Mouse (Mus musculus) liver, postnatal 0 days (tissue): ENCODE results near the gene Cyp1b1. TPM values are rescaled to one million over a fixed set of nuclear protein-coding genes. Genes with fewer than 3 reads are reported as not detected.

Source experiments
- ATAC-seq: fragments of 200-750 bp; cut with Nextera tagmentation; 2 replicates; pipeline ENCODE4 v1.8.0; 2017; ENCODE audit warnings: mild to moderate bottlenecking, moderate library complexity
- DNase-seq: peaks from one replicate; pipeline ENCODE4 v3.0.0-alpha.2; 2016
- H3K27ac ChIP-seq: fragments of 300-500 bp; sonication (generic); 2 replicates; pipeline ENCODE4 v1.5.1; 2014; ENCODE audit warnings: antibody characterized with exemption, moderate library complexity, mild to moderate bottlenecking, low read depth
- H3K27me3 ChIP-seq: fragments of 300-500 bp; sonication (generic); 2 replicates; pipeline ENCODE4 v1.6.1; 2014; ENCODE audit warnings: low read length, control low read depth, mixed read lengths; ENCODE audit not compliant: insufficient read depth
- H3K36me3 ChIP-seq: fragments of 300-500 bp; sonication (generic); replicated peaks from 2 replicates; pipeline ENCODE4 v1.6.1; 2014; ENCODE audit warnings: mild to moderate bottlenecking, control low read depth, low read length, moderate library complexity, mixed read lengths; ENCODE audit not compliant: insufficient read depth
- H3K4me1 ChIP-seq: fragments of 300-500 bp; sonication (generic); 2 replicates; pipeline ENCODE4 v1.6.1; 2014; ENCODE audit warnings: antibody characterized with exemption, mild to moderate bottlenecking, control low read depth; ENCODE audit not compliant: insufficient read depth
- H3K4me2 ChIP-seq: fragments of 300-500 bp; sonication (generic); 2 replicates; pipeline ENCODE4 v1.6.1; 2014; ENCODE audit warnings: low read depth, mild to moderate bottlenecking, low read length, moderate library complexity, mixed read lengths
- H3K4me3 ChIP-seq: fragments of 300-500 bp; sonication (generic); 2 replicates; pipeline ENCODE4 v1.5.1; 2014; ENCODE audit warnings: low read depth, low read length
- H3K9ac ChIP-seq: fragments of 300-500 bp; sonication (generic); replicated peaks from 2 replicates; pipeline ENCODE4 v1.6.1; 2014; ENCODE audit warnings: mild to moderate bottlenecking, moderate library complexity
- H3K9me3 ChIP-seq: fragments of 300-500 bp; sonication (generic); 2 replicates; pipeline ENCODE4 v1.6.1; 2016; ENCODE audit warnings: mild to moderate bottlenecking, control low read depth, low read length, mixed read lengths
- CTCF ChIP-seq: sonication (generic); IDR thresholded peaks from 2 replicates; pipeline ENCODE4 v1.5.1; 2016; ENCODE audit warnings: antibody characterized with exemption, low read depth
- EP300 ChIP-seq: IDR thresholded peaks from 2 replicates; pipeline ENCODE4 v1.6.1; 2016; ENCODE audit warnings: antibody characterized with exemption, low read depth, mild to moderate bottlenecking
- WGBS: fragments of 180-500 bp; shearing (Covaris S2); extraction: QIAGEN DNeasy Blood & Tissue Kit; methylation state at CpG from one replicate; pipeline ENCODE4 v1.1.7; 2014; ENCODE audit not compliant: insufficient replicate concordance; 5-methylcytosine and 5-hydroxymethylcytosine counted together
- polyA plus RNA-seq: library from polyadenylated mRNA; unstranded; fragments of >200 nt; fragmentation: Nextera tagmentation; extraction: Ambion mirVana; gene quantifications from 2 replicates; pipeline ENCODE4 v1.2.1, GENCODE M21; 2015

The Cyp1b1 gene
- polyA plus RNA-seq = 0.14 and 0.20 TPM in 2 replicates

DNA sequence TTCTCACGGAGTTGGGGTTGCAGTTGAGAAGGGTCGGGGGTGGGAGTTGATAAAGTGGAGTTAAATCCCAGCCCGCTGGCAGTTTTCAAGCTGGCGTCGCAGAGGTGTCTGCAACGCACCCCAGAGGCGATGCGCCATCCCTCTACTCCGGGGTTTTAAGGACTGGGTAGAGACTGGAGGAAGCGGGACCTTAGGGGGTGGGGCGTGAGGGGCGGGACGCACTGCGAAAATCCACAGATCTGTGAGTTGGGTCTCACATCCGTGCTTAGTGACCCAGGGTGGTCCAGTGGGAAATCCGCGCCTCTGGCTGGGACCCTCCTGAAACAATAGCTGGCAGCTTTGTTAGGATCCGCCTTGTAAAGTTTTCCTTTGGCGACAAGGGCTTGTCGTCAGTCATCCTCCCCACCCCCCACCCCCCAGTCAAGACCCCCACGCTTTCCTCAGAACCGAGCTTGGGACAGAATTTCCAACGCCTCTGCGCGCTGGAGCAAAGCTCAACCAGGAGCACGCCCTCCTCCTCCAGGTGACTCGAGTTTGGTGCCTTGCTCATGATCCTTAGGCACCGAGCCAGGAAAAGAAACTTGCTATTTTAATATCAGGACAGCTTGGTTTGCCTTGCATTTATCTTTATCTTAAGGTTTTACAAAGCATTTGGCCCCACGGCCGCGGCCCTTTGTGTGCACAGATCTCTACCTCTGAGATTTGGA lies at the start of gene Cyp1b1:
Gene Cyp1b1 (minus strand): TSS at position 131 of the 707 bp plus-strand sequence.
- H3K36me3 ChIP-seq = no peaks in the 10 kb centered on the region
- H3K9me3 ChIP-seq = no peaks in the 10 kb centered on the region
- H3K4me1 ChIP-seq = peaks cover 13% of the 10 kb centered on the region
- WGBS = 1% methylated on average over 31 of the region's 31 CpGs
- no peak within 1 kb of the TSS for H3K27ac ChIP-seq
- DNase-seq = no peak
- peaks cover 72% of the 10 kb centered on the region for H3K27me3 ChIP-seq
- no peak for ATAC-seq
- H3K4me3 ChIP-seq = peak within 1 kb of the TSS; percentile 35
- no peak for TF ChIP-seq CTCF
- TF ChIP-seq EP300 = no peak
- H3K4me2 ChIP-seq = peak within 1 kb of the TSS; percentile 70
- no peak within 1 kb of the TSS for H3K9ac ChIP-seq

DNA sequence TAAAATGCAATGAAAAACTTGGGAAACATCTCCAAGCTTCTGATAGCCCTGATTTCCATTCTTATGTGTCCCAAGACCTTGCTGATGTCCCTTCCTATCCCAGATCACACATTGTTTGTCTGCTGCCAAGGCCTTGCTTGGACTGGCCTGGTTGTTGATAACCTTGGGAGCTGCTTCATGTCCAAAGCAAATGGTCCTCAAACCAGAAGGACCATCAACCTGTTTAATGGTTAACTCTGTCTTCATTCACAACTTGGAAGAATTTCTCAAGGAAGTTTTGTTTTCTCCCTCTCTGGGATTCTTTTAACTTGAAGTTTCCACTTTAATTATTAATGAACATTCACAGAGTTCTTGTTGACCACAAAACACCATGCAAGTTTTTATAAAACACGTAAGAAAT lies 47.0 kb upstream of the Cyp1b1 start:
- DNase-seq = no peak
- no peaks in the 10 kb centered on the region for H3K9me3 ChIP-seq
- no peak overlapping the region for H3K27ac ChIP-seq
- no peaks in the 10 kb centered on the region for H3K36me3 ChIP-seq
- no peak overlapping the region for H3K4me3 ChIP-seq
- H3K9ac ChIP-seq = no peak overlapping the region
- ATAC-seq = no peak
- no peak overlapping the region for H3K4me2 ChIP-seq
- TF ChIP-seq CTCF (no peak), EP300 (no peak)
- no peaks in the 10 kb centered on the region for H3K27me3 ChIP-seq
- 67% methylated on average over 1 of the region's 1 CpGs for WGBS
- H3K4me1 ChIP-seq = no peaks in the 10 kb centered on the region

DNA sequence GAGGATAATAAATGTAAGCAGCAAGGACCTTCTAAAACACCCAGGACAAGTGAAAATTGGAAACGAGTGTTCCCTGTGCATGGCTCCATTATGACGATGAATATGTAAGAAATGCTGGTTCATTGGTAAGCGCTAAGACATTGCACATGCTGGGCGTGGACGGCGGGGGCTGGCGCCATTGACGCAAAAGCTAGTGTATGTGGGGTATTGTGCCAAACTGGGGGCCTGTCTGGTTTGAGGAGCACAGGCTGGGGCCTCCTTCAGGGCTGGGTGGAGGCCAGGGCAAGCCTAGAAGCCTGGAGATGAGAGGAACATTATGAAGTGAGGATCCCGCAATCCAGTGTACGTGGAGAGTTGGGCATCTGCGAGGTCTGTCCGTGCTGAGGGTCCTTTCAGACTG lies 39.0 kb upstream of the Cyp1b1 start:
- Histone ChIP-seq H3K4me1 (no peaks in the 10 kb centered on the region), H3K4me2 (no peak overlapping the region), H3K9me3 (no peaks in the 10 kb centered on the region), H3K27ac (no peak overlapping the region), H3K36me3 (no peaks in the 10 kb centered on the region), H3K9ac (no peak overlapping the region), H3K4me3 (no peak overlapping the region), H3K27me3 (no peaks in the 10 kb centered on the region)
- WGBS = 90% methylated on average over 12 of the region's 12 CpGs
- TF ChIP-seq CTCF (no peak), EP300 (no peak)
- ATAC-seq (no peak), DNase-seq (no peak)

DNA sequence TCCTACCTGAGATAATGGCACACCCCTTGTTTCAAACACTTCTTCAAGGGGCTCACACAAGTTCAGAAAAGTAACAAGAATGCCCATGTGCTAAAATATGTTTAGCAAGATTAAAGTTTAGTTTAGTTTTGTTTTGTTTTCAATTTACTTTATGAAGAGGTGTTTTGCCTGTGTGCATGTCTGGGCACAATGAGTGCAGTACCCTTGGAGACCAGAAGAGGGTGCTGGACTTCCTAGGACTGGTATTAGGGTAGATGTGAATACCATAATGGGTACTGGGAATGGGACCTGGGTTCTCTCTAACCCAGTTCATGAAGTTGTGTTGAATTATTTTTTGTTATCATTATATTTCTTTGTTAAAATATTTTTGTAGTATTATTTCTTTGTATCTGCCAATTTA lies 38.0 kb upstream of the Cyp1b1 start:
- no peak overlapping the region for H3K4me3 ChIP-seq
- H3K36me3 ChIP-seq = no peaks in the 10 kb centered on the region
- no peaks in the 10 kb centered on the region for H3K27me3 ChIP-seq
- no peak for ATAC-seq
- no peaks in the 10 kb centered on the region for H3K4me1 ChIP-seq
- TF ChIP-seq CTCF (peak; percentile 50), EP300 (no peak)
- H3K9me3 ChIP-seq = peaks cover under 1% of the 10 kb centered on the region; the same call in 1 of the 2 replicates
- H3K9ac ChIP-seq = no peak overlapping the region
- DNase-seq = no peak
- no peak overlapping the region for H3K27ac ChIP-seq
- no peak overlapping the region for H3K4me2 ChIP-seq

DNA sequence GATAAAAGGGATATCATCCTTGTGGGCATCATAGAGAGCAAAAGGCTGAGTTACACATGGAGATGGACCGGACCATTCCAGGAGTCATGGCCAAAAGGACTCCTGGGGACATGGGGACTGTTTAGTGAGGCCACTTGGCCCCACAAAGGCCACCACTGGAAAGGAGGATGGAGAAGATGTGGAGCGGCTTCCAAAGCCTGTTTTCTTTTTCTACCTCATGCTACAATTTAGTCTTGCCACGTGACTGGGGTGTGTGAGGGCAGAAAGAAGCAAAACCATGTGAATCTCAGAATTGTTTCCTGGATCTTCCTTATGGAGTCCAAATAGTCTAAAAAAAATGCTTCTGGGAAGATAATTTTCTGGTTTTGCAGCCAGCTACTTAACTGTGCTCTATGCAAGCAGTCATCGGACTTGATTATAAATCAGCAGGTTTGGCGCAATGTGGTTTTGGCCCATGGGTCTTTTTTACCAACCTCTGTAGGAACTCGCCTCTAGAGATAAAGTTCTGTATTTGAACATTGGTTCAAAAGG lies 36.9 kb upstream of the Cyp1b1 start:
- ATAC-seq = no peak
- DNase-seq = no peak
- WGBS = 73% methylated on average over 6 of the region's 6 CpGs

DNA sequence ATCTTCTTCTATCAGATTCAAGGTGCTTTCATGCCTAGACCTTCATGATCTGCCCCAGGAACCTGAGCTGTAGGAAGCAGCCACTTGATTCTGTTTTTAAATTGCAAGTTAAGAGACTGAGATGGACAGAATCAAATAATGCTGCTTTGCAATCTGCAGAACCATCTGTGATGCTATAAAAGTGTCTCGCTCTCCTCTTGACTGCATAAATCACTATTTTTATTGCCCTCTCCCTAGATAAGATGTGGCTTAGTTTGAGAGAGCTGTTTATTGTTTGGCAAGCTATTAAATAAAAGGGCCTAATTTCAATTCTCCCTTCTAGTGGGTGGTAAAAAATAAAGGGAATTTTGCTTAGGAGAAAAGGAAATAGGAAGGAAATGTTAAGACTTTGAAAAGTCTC lies 34.8 kb upstream of the Cyp1b1 start:
- ATAC-seq (no peak), DNase-seq (no peak)
- H3K4me2 ChIP-seq = no peak overlapping the region
- 84% methylated on average over 1 of the region's 1 CpGs for WGBS
- H3K4me3 ChIP-seq = no peak overlapping the region
- H3K27ac ChIP-seq = no peak overlapping the region
- no peaks in the 10 kb centered on the region for H3K4me1 ChIP-seq
- H3K27me3 ChIP-seq = no peaks in the 10 kb centered on the region
- TF ChIP-seq CTCF (no peak), EP300 (no peak)
- no peaks in the 10 kb centered on the region for H3K36me3 ChIP-seq
- no peak overlapping the region for H3K9ac ChIP-seq
- peaks cover 4% of the 10 kb centered on the region; the same call in 1 of the 2 replicates for H3K9me3 ChIP-seq

More for the DNA sequence above, 36.9 kb upstream of the Cyp1b1 start:
- no peak overlapping the region for H3K27ac ChIP-seq
- H3K27me3 ChIP-seq = no peaks in the 10 kb centered on the region
- peaks cover 4% of the 10 kb centered on the region; the same call in 1 of the 2 replicates for H3K9me3 ChIP-seq
- no peak overlapping the region for H3K4me3 ChIP-seq
- H3K9ac ChIP-seq = no peak overlapping the region
- no peak for TF ChIP-seq CTCF
- no peak for TF ChIP-seq EP300
- no peaks in the 10 kb centered on the region for H3K36me3 ChIP-seq
- H3K4me1 ChIP-seq = no peaks in the 10 kb centered on the region
- no peak overlapping the region for H3K4me2 ChIP-seq
